Mouse (Mus musculus) layer of hippocampus, adult 2 months (tissue): ENCODE data around the gene Rasgef1b. TPM values are rescaled to one million over a fixed set of nuclear protein-coding genes. Genes with fewer than 3 reads are reported as not detected.
A peak's percentile ranks its signal among the peaks of the same experiment; 100 is the strongest.

ENCODE experiments used
- DNase-seq, 2 experiments: peaks; one replicate each; pipeline ENCODE4 v3.0.0; 2022; ENCODE audit warnings: low spot score in 2 of 2
- H3K27ac ChIP-seq: fragments of 200-600 bp; 2 replicates; pipeline ENCODE4 v1.8.1; 2022
- H3K4me3 ChIP-seq: fragments of 200-600 bp; 2 replicates; pipeline ENCODE4 v1.8.1; 2022; ENCODE audit warnings: mild to moderate bottlenecking
- CTCF ChIP-seq: fragments of 200-600 bp; conservative IDR thresholded peaks from 2 replicates; pipeline ENCODE4 v1.8.1; 2022; ENCODE audit warnings: antibody characterized with exemption, mild to moderate bottlenecking, moderate library complexity
- total RNA-seq, 2 experiments: library from RNA; stranded (reverse); gene quantifications; 2 replicates each; pipeline ENCODE4 v1.2.3; 2021

The Rasgef1b gene
- total RNA-seq, 2 experiments from 2014 or later: 11.1 to 11.9 TPM

GRCm38 (mm10) chr5:99483162-99483561 is 245.7 kb downstream of the Rasgef1b start:
- H3K27ac ChIP-seq: no peak overlapping the region
- H3K4me3 ChIP-seq: no peak overlapping the region
- no peak for TF ChIP-seq CTCF
- DNase-seq: no peak

GRCm38 (mm10) chr5:99482524-99482923 is 246.3 kb downstream of the Rasgef1b start:
- Histone ChIP-seq H3K27ac (no peak overlapping the region), H3K4me3 (no peak overlapping the region)
- TF ChIP-seq CTCF: no peak
- no peak for DNase-seq

GRCm38 (mm10) chr5:99482016-99482415 is 246.8 kb downstream of the Rasgef1b start:
- Histone ChIP-seq H3K27ac (no peak overlapping the region), H3K4me3 (no peak overlapping the region)
- no peak for TF ChIP-seq CTCF
- DNase-seq: no peak

GRCm38 (mm10) chr5:99480078-99481031 is 248.5 kb downstream of the Rasgef1b start:
- no peak for TF ChIP-seq CTCF
- Histone ChIP-seq H3K27ac (no peak overlapping the region), H3K4me3 (no peak overlapping the region)
- no peak for DNase-seq

- Histone ChIP-seq H3K27ac (0 out of 2 replicates have a peak overlapping the region, but pooled peaks have one; percentile 23), H3K4me3 (peak overlapping the region; percentile 24; the same call in 1 of the 2 replicates)
- TF ChIP-seq CTCF: no peak; the same call in 1 of the 2 replicates
- peak; percentile 35 to 38 for DNase-seq
Measured at GRCm38 (mm10) chr5:99479263-99480077, 249.4 kb downstream of the Rasgef1b start.

- H3K4me3 ChIP-seq: no peak overlapping the region
- no peak overlapping the region for H3K27ac ChIP-seq
- no peak for TF ChIP-seq CTCF
- no peak for DNase-seq
Measured at GRCm38 (mm10) chr5:99478716-99479115, 250.1 kb downstream of the Rasgef1b start.

- no peak for TF ChIP-seq CTCF
- DNase-seq: no peak
- Histone ChIP-seq H3K4me3 (no peak overlapping the region), H3K27ac (no peak overlapping the region)
Measured at GRCm38 (mm10) chr5:99477420-99477815, 251.4 kb downstream of the Rasgef1b start.

- DNase-seq: no peak
- no peak overlapping the region for H3K27ac ChIP-seq
- TF ChIP-seq CTCF: no peak
- no peak overlapping the region for H3K4me3 ChIP-seq
Measured at GRCm38 (mm10) chr5:99476640-99477419, 252.0 kb downstream of the Rasgef1b start.

GRCm38 (mm10) chr5:99472607-99473335 is 256.1 kb downstream of the Rasgef1b start:
- no peak for DNase-seq
- no peak for TF ChIP-seq CTCF
- Histone ChIP-seq H3K27ac (no peak overlapping the region), H3K4me3 (no peak overlapping the region)

- H3K27ac ChIP-seq: no peak overlapping the region
- no peak for TF ChIP-seq CTCF
- H3K4me3 ChIP-seq: no peak overlapping the region
- no peak for DNase-seq
Measured at GRCm38 (mm10) chr5:99471790-99472189, 257.1 kb downstream of the Rasgef1b start.

- Histone ChIP-seq H3K4me3 (no peak overlapping the region), H3K27ac (no peak overlapping the region)
- no peak for DNase-seq
- no peak for TF ChIP-seq CTCF
Measured at GRCm38 (mm10) chr5:99470613-99471012, 258.3 kb downstream of the Rasgef1b start.

- DNase-seq: no peak
- TF ChIP-seq CTCF: no peak
- H3K27ac ChIP-seq: no peak overlapping the region
- no peak overlapping the region for H3K4me3 ChIP-seq
Measured at GRCm38 (mm10) chr5:99459007-99459406, 269.9 kb downstream of the Rasgef1b start.
